Mouse (Mus musculus) Patski (cell line): ENCODE measurements at regions not wholly inside any gene's neighbourhood (a gene's known extent, or its start where the extent isn't known, plus 50 kb on each side); places are given as distances from the start of the nearest gene placed in this dataset.

Experiments
- ATAC-seq: fragments of 100-300 bp; one replicate; pipeline ENCODE4 v1.8.0; 2021
- CTCF ChIA-PET: fragments of 350-600 bp; sonication (Branson Sonifier 250); formaldehyde crosslinking; loops from one replicate; lab custom pipeline; 2022; ENCODE audit warnings: inconsistent platforms; lab: Charles Lee
- POLR2A ChIA-PET: fragments of 350-600 bp; sonication (Branson Sonifier 250); formaldehyde crosslinking; loops from one replicate; lab custom pipeline; 2022; ENCODE audit warnings: antibody characterized with exemption, inconsistent platforms; lab: Charles Lee
- DNase-seq: peaks from one replicate; pipeline ENCODE4 v3.0.0-alpha.2; 2011; ENCODE audit warnings: low read depth, low spot score
- H3K27me3 ChIP-seq: fragments of 371-371 bp; one replicate; pipeline ENCODE4 v1.5.1; 2021
- CTCF ChIP-seq: fragments of 100-300 bp; IDR thresholded peaks from one replicate; pipeline ENCODE4 v1.5.1; 2021
- in situ Hi-C: fragments of 300-500 bp; cut with MboI; formaldehyde crosslinking; loops from 3 replicates; pipeline ENCODE4 v1.11.1; 2018; ENCODE audit warnings: low pct_unique_long_range_greater_than_20kb, mixed read lengths

DNA sequence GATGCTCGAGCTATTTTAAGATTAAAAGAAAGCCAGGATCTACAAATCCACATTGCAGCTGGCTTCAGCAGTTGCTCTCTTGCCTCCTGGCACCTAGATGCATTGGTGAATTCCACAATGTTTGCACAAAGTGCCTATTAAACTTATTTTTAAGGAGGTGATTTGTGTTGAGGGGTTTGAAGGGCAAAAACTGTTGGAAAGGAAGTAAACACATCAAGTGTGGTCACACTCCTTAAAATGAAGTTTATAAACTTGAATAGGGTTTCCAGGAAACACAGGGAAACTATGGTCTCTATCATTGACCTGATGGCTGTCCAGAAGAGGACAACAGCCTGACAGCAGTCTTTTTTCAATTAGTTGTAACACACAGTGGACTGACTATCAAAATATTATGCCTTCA is 205.4 kb downstream of the Papss1 start:
- in situ Hi-C loops: no loop called here
- CTCF ChIA-PET: no interaction called here
- TF ChIP-seq CTCF: no peak
- POLR2A ChIA-PET: no interaction called here
- DNase-seq (no peak), ATAC-seq (no peak)
- H3K27me3 ChIP-seq: no peaks in the 10 kb centered on the region

DNA sequence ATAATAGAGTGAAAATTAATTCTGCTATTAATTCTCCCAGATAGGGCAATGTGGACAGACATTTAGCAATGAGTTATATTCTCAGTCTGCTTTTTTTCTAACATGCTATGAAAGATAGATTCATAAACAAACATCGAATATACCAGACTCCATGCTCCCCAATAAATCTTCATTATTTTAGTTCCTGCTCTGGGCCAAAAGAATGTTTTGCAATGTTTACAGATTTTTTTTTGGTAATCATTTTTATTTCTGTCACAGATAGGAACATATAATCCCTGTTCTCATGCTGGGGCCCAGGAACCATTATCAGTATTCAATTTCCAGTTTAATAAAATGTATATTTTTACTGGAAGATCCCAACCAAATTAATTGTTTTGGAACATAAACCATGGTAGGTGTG is 205.9 kb downstream of the Papss1 start:
- no peaks in the 10 kb centered on the region for H3K27me3 ChIP-seq
- no peak for TF ChIP-seq CTCF
- ChIA-PET CTCF (no interaction called here), POLR2A (no interaction called here)
- in situ Hi-C loops: no loop called here
- no peak for DNase-seq
- no peak for ATAC-seq

- ATAC-seq (no peak), DNase-seq (no peak)
- ChIA-PET CTCF (interaction anchor here (1.1 to 1.9 kb wide), 3 partner anchors 14 to 38 kb away, joined by 3 to 5 read pairs (median 4); no protein-coding TSS in a partner anchor), POLR2A (no interaction called here)
- in situ Hi-C loops: no loop called here
- no peak for TF ChIP-seq CTCF
- H3K27me3 ChIP-seq: no peaks in the 10 kb centered on the region
Observed at GRCm38 (mm10) chr3:131771863-131772546, 207.4 kb downstream of the Papss1 start.

DNA sequence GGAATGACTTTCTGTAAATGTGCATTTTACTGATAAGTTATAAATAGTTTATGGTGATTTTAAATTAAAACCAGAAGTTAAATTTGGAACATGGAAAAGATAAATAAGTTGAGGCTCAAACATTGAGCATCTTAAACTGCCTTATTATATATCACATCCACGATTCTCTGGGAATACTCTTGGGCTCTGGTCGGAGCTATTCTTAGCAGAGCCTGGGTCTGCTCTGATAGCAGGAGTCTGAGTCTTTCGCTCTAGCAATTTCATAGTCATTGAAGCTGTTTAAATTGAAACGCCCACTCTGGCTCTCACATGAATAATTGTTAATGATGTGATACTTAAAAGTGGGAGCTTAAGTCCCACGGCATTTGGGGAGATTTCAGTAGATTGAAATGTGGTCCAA is 208.0 kb downstream of the Papss1 start:
- POLR2A ChIA-PET: no interaction called here
- DNase-seq (no peak), ATAC-seq (no peak)
- in situ Hi-C loops: no loop called here
- no peak for TF ChIP-seq CTCF
- no peaks in the 10 kb centered on the region for H3K27me3 ChIP-seq
- CTCF ChIA-PET: interaction anchor here (0.7 to 3.8 kb wide), 5 partner anchors 13 to 160 kb away, joined by 3 to 13 read pairs (median 4); no protein-coding TSS in a partner anchor

GRCm38 (mm10) chr3:131775431-131775830 is 210.9 kb downstream of the Papss1 start:
- TF ChIP-seq CTCF: no peak
- DNase-seq: no peak
- ChIA-PET CTCF (interaction anchor here (0.8 to 3.8 kb wide), 4 partner anchors 11 to 123 kb away, joined by 3 to 13 read pairs (median 5); no protein-coding TSS in a partner anchor), POLR2A (no interaction called here)
- no peak for ATAC-seq
- H3K27me3 ChIP-seq: no peaks in the 10 kb centered on the region
- in situ Hi-C loops: no loop called here

GRCm38 (mm10) chr3:131776650-131777049 is 212.1 kb downstream of the Papss1 start:
- no peaks in the 10 kb centered on the region for H3K27me3 ChIP-seq
- in situ Hi-C loops: no loop called here
- ATAC-seq (no peak), DNase-seq (peak; percentile 12)
- ChIA-PET POLR2A (no interaction called here), CTCF (interaction anchor here (1.0 kb wide), 2 partner anchors 10 to 124 kb away, joined by 3 read pairs; no protein-coding TSS in a partner anchor)
- TF ChIP-seq CTCF: no peak

GRCm38 (mm10) chr3:131779803-131780202 is 215.2 kb downstream of the Papss1 start:
- ChIA-PET CTCF (interaction anchor here (1.4 to 1.7 kb wide), 2 partner anchors 26 to 115 kb away, joined by 3 read pairs; no protein-coding TSS in a partner anchor), POLR2A (no interaction called here)
- TF ChIP-seq CTCF: no peak
- ATAC-seq (no peak), DNase-seq (no peak)
- in situ Hi-C loops: no loop called here
- no peaks in the 10 kb centered on the region for H3K27me3 ChIP-seq

DNA sequence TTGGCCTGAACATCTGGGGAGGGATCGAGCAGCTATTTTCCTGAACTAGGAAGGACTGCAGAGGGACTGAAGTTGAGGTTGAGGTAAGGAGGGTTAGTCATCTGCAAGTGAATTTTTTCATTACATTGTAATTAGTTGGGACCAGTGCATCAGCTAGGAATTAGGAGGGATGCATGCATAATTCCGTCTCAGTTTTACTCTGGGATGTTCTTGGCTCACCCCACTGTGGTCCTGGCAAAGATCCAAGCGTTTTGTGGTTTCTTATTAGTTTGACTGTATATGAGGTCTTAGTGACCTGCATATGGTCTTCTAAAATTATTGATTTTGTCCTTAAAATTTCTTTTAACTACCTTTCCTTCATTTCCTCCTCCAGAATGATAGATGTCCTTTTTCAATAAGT is 221.0 kb downstream of the Papss1 start:
- POLR2A ChIA-PET: no interaction called here
- CTCF ChIA-PET: interaction anchor here (1.2 to 2.0 kb wide), 2 partner anchors 9 to 12 kb away, joined by 4 to 5 read pairs; no protein-coding TSS in a partner anchor
- DNase-seq: peak; percentile 33

DNA sequence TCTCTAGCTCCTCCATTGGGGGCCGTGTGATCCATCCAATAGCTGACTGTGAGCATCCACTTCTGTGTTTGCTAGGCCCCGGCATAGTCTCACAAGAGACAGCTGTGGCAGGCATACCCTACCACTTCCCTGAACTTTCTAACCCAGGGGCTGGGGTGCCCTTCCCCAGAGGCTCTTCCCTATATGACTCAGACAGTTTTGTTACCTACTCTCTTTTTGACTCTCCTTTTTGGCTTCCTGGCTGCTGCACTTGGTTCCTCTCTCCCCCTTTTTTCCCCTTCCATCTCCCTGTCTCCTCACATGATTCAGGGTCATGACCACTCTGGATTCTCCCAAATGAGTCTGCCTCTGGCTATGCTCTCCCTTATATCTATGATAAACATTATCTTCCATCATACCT is 223.8 kb downstream of the Papss1 start:
- no peak for ATAC-seq
- POLR2A ChIA-PET: no interaction called here
- in situ Hi-C loops: no loop called here
- no peaks in the 10 kb centered on the region for H3K27me3 ChIP-seq
- TF ChIP-seq CTCF: no peak
- CTCF ChIA-PET: no interaction called here
- no peak for DNase-seq

More for the DNA sequence above, 221.0 kb downstream of the Papss1 start:
- no peak for TF ChIP-seq CTCF
- in situ Hi-C loops: no loop called here
- ATAC-seq: no peak
- H3K27me3 ChIP-seq: no peaks in the 10 kb centered on the region

DNA sequence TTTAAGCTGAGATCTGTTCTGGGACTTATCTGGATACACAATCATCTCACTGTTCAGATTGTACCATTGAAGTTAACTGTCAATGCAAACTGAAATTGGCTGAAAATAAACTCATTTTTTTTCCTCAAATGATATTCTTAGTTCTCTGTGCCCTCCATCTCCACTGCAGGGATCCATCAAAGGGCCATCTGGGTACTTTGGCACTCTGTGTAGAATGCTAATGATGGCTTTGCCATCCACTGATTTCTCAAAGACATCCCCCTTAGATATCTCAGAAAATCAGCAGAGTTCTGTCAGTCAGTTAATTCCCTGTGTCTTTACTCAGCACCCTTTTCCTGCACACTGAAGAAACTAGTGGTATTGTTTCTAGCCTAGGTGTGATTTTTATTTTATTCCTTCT is 224.6 kb downstream of the Papss1 start:
- POLR2A ChIA-PET: no interaction called here
- no peak for DNase-seq
- ATAC-seq: no peak
- CTCF ChIA-PET: no interaction called here
- H3K27me3 ChIP-seq: no peaks in the 10 kb centered on the region
- in situ Hi-C loops: no loop called here
- TF ChIP-seq CTCF: no peak

GRCm38 (mm10) chr3:131794056-131794455 is 229.5 kb downstream of the Papss1 start:
- in situ Hi-C loops: no loop called here
- DNase-seq: no peak
- no peak for ATAC-seq
- ChIA-PET CTCF (interaction anchor here (1.3 kb wide), 1 partner anchor 8 kb away, joined by 4 read pairs; no protein-coding TSS in a partner anchor), POLR2A (no interaction called here)
- H3K27me3 ChIP-seq: no peaks in the 10 kb centered on the region
- no peak for TF ChIP-seq CTCF
